8 mouse cellular contexts compared by ENCODE assay signal in genomic region chr12:21417100-21418070, GRCm38 (mm10). TPM values are rescaled to one million over a fixed set of nuclear protein-coding genes. Genes with fewer than 3 reads are reported as not detected.
DNase-seq lines count a peak whose midpoint lies in the region; ATAC-seq and TF ChIP-seq lines count a peak whose summit lies in the region.

Ywhaq (minus strand) TSS chr12:21417637.

- ATAC-seq in erythroid progenitor cell, adult 5-6 weeks (replicated peaks; ENCODE audit: low FRiP score, poor library complexity, severe bottlenecking): peak; percentile 93
- ATAC-seq in heart, embryonic 12.5 days (ENCODE audit: insufficient number of reproducible peaks, low FRiP score): peak; percentile 98
- peak; percentile 99 for ATAC-seq in kidney, postnatal 0 days (replicated peaks; ENCODE audit: low FRiP score, low read depth)
- ATAC-seq in liver, embryonic 11.5 days (replicated peaks; ENCODE audit: low FRiP score): peak; percentile 99
- peak; percentile 99 for ATAC-seq in stomach, embryonic 14.5 days (ENCODE audit: insufficient number of reproducible peaks, insufficient read depth, low FRiP score, low read depth)

- peaks cover 16% of the 10 kb centered on the region for H3K4me1 ChIP-seq in heart, embryonic 12.5 days (replicated peaks)
- 0 out of 2 replicates have a peak, but pooled peaks cover 5% of the 10 kb centered on the region for H3K4me1 ChIP-seq in kidney, postnatal 0 days (replicated peaks; ENCODE audit: insufficient read depth, low read length)
- H3K4me1 ChIP-seq in liver, embryonic 11.5 days (replicated peaks; ENCODE audit: control insufficient read depth, insufficient read depth, low read length): peaks cover 16% of the 10 kb centered on the region
- H3K4me1 ChIP-seq in stomach, embryonic 14.5 days (ENCODE audit: control insufficient read depth, insufficient read depth, low read length): peaks cover 16% of the 10 kb centered on the region; the same call in 1 of the 2 replicates

- no peak; the same call in 1 of the 2 replicates for TF ChIP-seq CTCF in kidney, postnatal 0 days (IDR thresholded peaks at IDR 0.05; ENCODE audit: low read depth)

- H3K27ac ChIP-seq in heart, embryonic 12.5 days (ENCODE audit: poor library complexity, severe bottlenecking): peak within 1 kb of the TSS; percentile 100
- H3K27ac ChIP-seq in kidney, postnatal 0 days: peak within 1 kb of the TSS; percentile 100
- peak within 1 kb of the TSS; percentile 99 for H3K27ac ChIP-seq in liver, embryonic 11.5 days (ENCODE audit: low read depth, low read length)
- H3K27ac ChIP-seq in stomach, embryonic 14.5 days (ENCODE audit: low read length): peak within 1 kb of the TSS; percentile 100

- WGBS in heart, embryonic 12.5 days: under 1% methylated on average over 75 of the region's 103 CpGs
- under 1% methylated on average over 89 of the region's 103 CpGs for WGBS in kidney, postnatal 0 days
- WGBS in liver, embryonic 11.5 days: 1% methylated on average over 89 of the region's 103 CpGs
- WGBS in stomach, embryonic 14.5 days: under 1% methylated on average over 78 of the region's 103 CpGs

- DNase-seq in CD4-positive helper T cell, adult 2 months (ENCODE audit: low read depth, low spot score): peak; percentile 95
- DNase-seq in brain, embryonic 18.5 days (ENCODE audit: low read depth, low spot score): peak; percentile 97
- peak; percentile 99 for DNase-seq in kidney, postnatal 0 days (ENCODE audit: low spot score)
- DNase-seq in liver, embryonic 11.5 days (ENCODE audit: low spot score): peak; percentile 98
- peak; percentile 94 for DNase-seq in naive thymus-derived CD4-positive, alpha-beta T cell, adult 2 months (ENCODE audit: low read depth)

- H3K9ac ChIP-seq in heart, embryonic 12.5 days: peak within 1 kb of the TSS; percentile 95
- peak within 1 kb of the TSS; percentile 99 for H3K9ac ChIP-seq in kidney, postnatal 0 days (ENCODE audit: low read depth, low read length)
- peak within 1 kb of the TSS; percentile 91 for H3K9ac ChIP-seq in liver, embryonic 11.5 days (ENCODE audit: low read depth, low read length)
- H3K9ac ChIP-seq in stomach, embryonic 14.5 days (replicated peaks; ENCODE audit: low read depth, low read length): peak within 1 kb of the TSS; percentile 98

- H3K9me3 ChIP-seq in heart, embryonic 12.5 days (replicated peaks): no peaks in the 10 kb centered on the region
- no peaks in the 10 kb centered on the region for H3K9me3 ChIP-seq in kidney, postnatal 0 days (replicated peaks; ENCODE audit: low read length)
- H3K9me3 ChIP-seq in liver, embryonic 11.5 days (ENCODE audit: control insufficient read depth, low read length): no peaks in the 10 kb centered on the region
- no peaks in the 10 kb centered on the region for H3K9me3 ChIP-seq in stomach, embryonic 14.5 days (ENCODE audit: control insufficient read depth, low read depth, low read length)

- H3K27me3 ChIP-seq in heart, embryonic 12.5 days (replicated peaks): no peaks in the 10 kb centered on the region
- H3K27me3 ChIP-seq in kidney, postnatal 0 days (ENCODE audit: insufficient read depth, low read length): no peaks in the 10 kb centered on the region
- no peaks in the 10 kb centered on the region for H3K27me3 ChIP-seq in liver, embryonic 11.5 days (replicated peaks; ENCODE audit: control insufficient read depth, insufficient read depth, low read length)
- no peaks in the 10 kb centered on the region for H3K27me3 ChIP-seq in stomach, embryonic 14.5 days (ENCODE audit: control insufficient read depth, insufficient read depth, low read length)

- H3K36me3 ChIP-seq in heart, embryonic 12.5 days: peaks cover 27% of the 10 kb centered on the region
- H3K36me3 ChIP-seq in kidney, postnatal 0 days (ENCODE audit: insufficient read depth, low read length): peaks cover 11% of the 10 kb centered on the region; the same call in 1 of the 2 replicates
- H3K36me3 ChIP-seq in liver, embryonic 11.5 days (ENCODE audit: control insufficient read depth, insufficient read depth, low read length): peaks cover 24% of the 10 kb centered on the region
- peaks cover 16% of the 10 kb centered on the region for H3K36me3 ChIP-seq in stomach, embryonic 14.5 days (ENCODE audit: control insufficient read depth, insufficient read depth, low read length)

- H3K4me2 ChIP-seq in heart, embryonic 12.5 days: peak within 1 kb of the TSS; percentile 89
- H3K4me2 ChIP-seq in kidney, postnatal 0 days (ENCODE audit: low read length): peak within 1 kb of the TSS; percentile 77
- peak within 1 kb of the TSS; percentile 91 for H3K4me2 ChIP-seq in liver, embryonic 11.5 days
- peak within 1 kb of the TSS; percentile 74 for H3K4me2 ChIP-seq in stomach, embryonic 14.5 days (replicated peaks; ENCODE audit: low read depth, low read length)

- H3K4me3 ChIP-seq in heart, embryonic 12.5 days: peak within 1 kb of the TSS; percentile 83
- peak within 1 kb of the TSS; percentile 94 for H3K4me3 ChIP-seq in kidney, postnatal 0 days (replicated peaks; ENCODE audit: low read depth, low read length)
- H3K4me3 ChIP-seq in liver, embryonic 11.5 days (ENCODE audit: low read depth, low read length): peak within 1 kb of the TSS; percentile 83
- peak within 1 kb of the TSS; percentile 85 for H3K4me3 ChIP-seq in stomach, embryonic 14.5 days (ENCODE audit: low read depth, low read length)

RNA-seq across cellular contexts. Expression of gene Ywhaq, which starts in this region (rescaled TPM):
- 105 and 127 TPM in 2 replicates for total RNA-seq in erythroid progenitor cell, adult 5-6 weeks (2015; ENCODE audit: low replicate concordance)
- 72.7 and 79.3 TPM in 2 replicates for total RNA-seq in erythroid progenitor cell, adult 5-6 weeks (2017; ENCODE audit: low replicate concordance)
- polyA plus RNA-seq in heart, embryonic 12.5 days (2016; fragmentation: Nextera tagmentation; extraction: Ambion mirVana): 558 and 566 TPM in 2 replicates
- 621 and 692 TPM in 2 replicates for polyA plus RNA-seq in kidney, postnatal 0 days (2015; fragmentation: Nextera tagmentation; extraction: Ambion mirVana)
- 521 and 564 TPM in 2 replicates for polyA plus RNA-seq in liver, embryonic 11.5 days (2014; fragmentation: Nextera tagmentation; extraction: Ambion mirVana)
- polyA plus RNA-seq in stomach, embryonic 14.5 days (2014; fragmentation: Nextera tagmentation; extraction: Ambion mirVana): 763 and 797 TPM in 2 replicates

Comparison
In these comparisons a context has a peak if more than half of its experiments do, and no peak if none do; other contexts are left out.
1. Peak in every context shown above with its lines: DNase-seq, ATAC-seq, H3K4me3 ChIP-seq and H3K27ac ChIP-seq.